Mouse (Mus musculus) bone marrow macrophage, adult 2 months (primary cell): ENCODE measurements around the gene Actr1b.

ENCODE experiments used
- CTCF ChIP-seq: IDR thresholded peaks from 2 replicates; pipeline ENCODE4 v1.5.1; 2012; ENCODE audit warnings: low read depth, mild to moderate bottlenecking, low read length, moderate library complexity
- POLR2A ChIP-seq: IDR thresholded peaks from 2 replicates; pipeline ENCODE4 v1.6.1; 2012; ENCODE audit warnings: mild to moderate bottlenecking, low read depth, low read length, borderline replicate concordance

DNA sequence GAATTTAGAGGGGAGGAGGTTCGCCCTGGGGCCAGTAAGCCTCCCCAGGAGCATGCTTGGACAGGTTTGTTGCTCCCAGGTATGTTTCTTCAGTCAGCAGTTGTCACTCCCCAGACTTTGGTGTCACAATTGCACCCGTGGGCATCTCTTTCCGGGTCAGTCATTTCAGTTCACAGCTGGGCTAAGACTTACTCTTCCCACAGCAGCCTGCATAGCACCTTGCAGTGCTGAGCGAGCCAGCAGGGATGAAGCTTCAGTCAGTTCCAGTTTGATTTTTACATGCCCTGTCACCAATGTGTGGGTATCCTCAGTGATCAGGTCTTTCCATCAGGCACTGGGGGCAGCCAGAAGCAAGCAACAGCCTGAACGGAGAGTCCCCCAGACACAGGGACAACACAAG lies 17.2 kb downstream of the Actr1b start:
- TF ChIP-seq CTCF, result no peak
- TF ChIP-seq POLR2A, result no peak
